Mouse (Mus musculus) liver, adult 2 months (tissue): Measurements from ENCODE around the gene Ccdc32. TPM values are rescaled to one million over a fixed set of nuclear protein-coding genes. Genes with fewer than 3 reads are reported as not detected.
A peak's percentile ranks its signal among the peaks of the same experiment; 100 is the strongest.

Experiments used
- DNase-seq: peaks from one replicate; pipeline ENCODE4 v3.0.0-alpha.2; 2011; ENCODE audit warnings: low read depth, low spot score; ENCODE audit errors: extremely low read depth
- H3K27ac ChIP-seq: fragments of 200-500 bp; replicated peaks from 2 replicates; pipeline ENCODE4 v1.5.1; 2012; ENCODE audit warnings: low read depth, mild to moderate bottlenecking, control low read depth, inconsistent platforms, low read length; ENCODE audit not compliant: insufficient read depth
- H3K27me3 ChIP-seq: fragments of 200-500 bp; 2 replicates; pipeline ENCODE4 v1.6.1; 2012; ENCODE audit warnings: mild to moderate bottlenecking, moderate library complexity, low read length, inconsistent platforms; ENCODE audit not compliant: control insufficient read depth, insufficient read depth
- H3K36me3 ChIP-seq: fragments of 200-500 bp; 2 replicates; pipeline ENCODE4 v1.6.1; 2012; ENCODE audit warnings: low read length, inconsistent platforms; ENCODE audit not compliant: control insufficient read depth, insufficient read depth
- H3K4me1 ChIP-seq: fragments of 200-500 bp; 2 replicates; pipeline ENCODE4 v1.6.1; 2011; ENCODE audit warnings: low read length; ENCODE audit not compliant: control insufficient read depth, insufficient read depth
- H3K4me3 ChIP-seq: fragments of 200-500 bp; 2 replicates; pipeline ENCODE4 v1.5.1; 2011; ENCODE audit warnings: low read depth, mild to moderate bottlenecking, control low read depth, low read length, moderate library complexity; ENCODE audit not compliant: insufficient read depth
- H3K79me2 ChIP-seq: fragments of 200-500 bp; 2 replicates; pipeline ENCODE4 v1.6.1; 2012; ENCODE audit warnings: inconsistent platforms, mild to moderate bottlenecking, low read length, moderate library complexity; ENCODE audit not compliant: control insufficient read depth, insufficient read depth
- H3K9ac ChIP-seq: fragments of 200-500 bp; 2 replicates; pipeline ENCODE4 v1.6.1; 2012; ENCODE audit warnings: low read depth, mild to moderate bottlenecking, control low read depth, inconsistent platforms, low read length
- CTCF ChIP-seq: fragments of 200-500 bp; IDR thresholded peaks from 2 replicates; pipeline ENCODE4 v1.5.1; 2011; ENCODE audit warnings: low read depth, low read length, control low read depth
- POLR2A ChIP-seq: fragments of 200-500 bp; IDR thresholded peaks from 2 replicates; pipeline ENCODE4 v1.6.1; 2011; ENCODE audit warnings: low read length, control low read depth; ENCODE audit not compliant: insufficient read depth; ENCODE audit errors: extremely low read depth
- WGBS: fragments of 180-500 bp; shearing (Covaris S2); methylation state at CpG from one replicate; pipeline ENCODE4 v1.1.7; 2018; 5-methylcytosine and 5-hydroxymethylcytosine counted together
- polyA plus RNA-seq: library from polyadenylated mRNA; depleted of rRNA; stranded (reverse); fragments of >200 nt; gene quantifications from 2 replicates; pipeline ENCODE4 v1.2.3, GENCODE M21; 2012; rRNA removed
- total RNA-seq: library from RNA; depleted of rRNA; stranded (reverse); fragments of >200 nt; gene quantifications from 2 replicates; pipeline ENCODE4 v1.2.3, GENCODE M21; 2014; rRNA removed

The Ccdc32 gene
- total and polyA plus RNA-seq, 2 experiments: 3.1 to 5.3 TPM

- H3K9ac ChIP-seq: peak overlapping the region; percentile 79
- DNase-seq: peak; percentile 50
- no peak overlapping the region; the same call in 1 of the 2 replicates for H3K27ac ChIP-seq
- 0 out of 2 replicates have a peak, but pooled peaks have one; percentile 11 for TF ChIP-seq POLR2A
- peak; percentile 79 for TF ChIP-seq CTCF
- H3K36me3 ChIP-seq: no peaks in the 10 kb centered on the region
- H3K27me3 ChIP-seq: peaks cover 2% of the 10 kb centered on the region; the same call in 1 of the 2 replicates
- H3K4me3 ChIP-seq: peak overlapping the region; percentile 72
- peaks cover 6% of the 10 kb centered on the region for H3K4me1 ChIP-seq
- WGBS: 5% methylated on average over 57 of the region's 57 CpGs
- H3K79me2 ChIP-seq: no peaks in the 10 kb centered on the region
Measured at GRCm38 (mm10) chr2:118976282-118976929, 52.8 kb downstream of the Ccdc32 start.

- 2% methylated on average over 15 of the region's 15 CpGs for WGBS
- H3K4me1 ChIP-seq: peaks cover 6% of the 10 kb centered on the region
- no peaks in the 10 kb centered on the region for H3K79me2 ChIP-seq
- DNase-seq: peak; percentile 42
- TF ChIP-seq POLR2A (no peak), CTCF (no peak)
- no peaks in the 10 kb centered on the region for H3K36me3 ChIP-seq
- H3K27ac ChIP-seq: no peak overlapping the region; the same call in 1 of the 2 replicates
- peaks cover 2% of the 10 kb centered on the region; the same call in 1 of the 2 replicates for H3K27me3 ChIP-seq
- H3K4me3 ChIP-seq: peak overlapping the region; percentile 72
- peak overlapping the region; percentile 79 for H3K9ac ChIP-seq
Measured at GRCm38 (mm10) chr2:118975855-118976254, 53.3 kb downstream of the Ccdc32 start.

- DNase-seq: peak; percentile 33
- Histone ChIP-seq H3K4me1 (peaks cover 6% of the 10 kb centered on the region), H3K4me3 (peak overlapping the region; percentile 54), H3K79me2 (no peaks in the 10 kb centered on the region), H3K36me3 (no peaks in the 10 kb centered on the region), H3K27ac (no peak overlapping the region), H3K9ac (peak overlapping the region; percentile 66), H3K27me3 (peaks cover 2% of the 10 kb centered on the region; the same call in 1 of the 2 replicates)
- TF ChIP-seq CTCF (peak; percentile 85), POLR2A (no peak)
- WGBS: 1% methylated on average over 33 of the region's 33 CpGs
Measured at GRCm38 (mm10) chr2:118972687-118973376, 56.4 kb downstream of the Ccdc32 start.

- H3K9ac ChIP-seq: no peak overlapping the region
- peaks cover 6% of the 10 kb centered on the region for H3K4me1 ChIP-seq
- H3K4me3 ChIP-seq: no peak overlapping the region
- no peak for TF ChIP-seq CTCF
- no peak for TF ChIP-seq POLR2A
- H3K27me3 ChIP-seq: peaks cover 2% of the 10 kb centered on the region; the same call in 1 of the 2 replicates
- no peak overlapping the region for H3K27ac ChIP-seq
- no peaks in the 10 kb centered on the region for H3K79me2 ChIP-seq
- DNase-seq: no peak
- 79% methylated on average over 5 of the region's 5 CpGs for WGBS
- H3K36me3 ChIP-seq: no peaks in the 10 kb centered on the region
Measured at GRCm38 (mm10) chr2:118972048-118972447, 57.1 kb downstream of the Ccdc32 start.

- no peak overlapping the region for H3K27ac ChIP-seq
- H3K4me1 ChIP-seq: no peaks in the 10 kb centered on the region
- no peaks in the 10 kb centered on the region for H3K27me3 ChIP-seq
- TF ChIP-seq CTCF: no peak
- TF ChIP-seq POLR2A: no peak
- no peaks in the 10 kb centered on the region for H3K36me3 ChIP-seq
- DNase-seq: no peak
- H3K4me3 ChIP-seq: no peak overlapping the region
- H3K79me2 ChIP-seq: no peaks in the 10 kb centered on the region
- WGBS: 90% methylated on average over 11 of the region's 11 CpGs
- H3K9ac ChIP-seq: no peak overlapping the region
Measured at GRCm38 (mm10) chr2:118969585-118970147, 59.5 kb downstream of the Ccdc32 start.

Other genes with a start within 250 kb of the Ccdc32 start
- gene Disp2, start 249.7 kb downstream of the Ccdc32 start, total RNA-seq: 1.0 and 1.3 TPM in 2 replicates
- 1.3 and 1.5 TPM in 2 replicates for gene Disp2, start 249.7 kb downstream of the Ccdc32 start, polyA plus RNA-seq
- 0.83 and 2.7 TPM in 2 replicates for gene Knstrn, start 215.4 kb downstream of the Ccdc32 start, total RNA-seq
- gene Knstrn, start 215.4 kb downstream of the Ccdc32 start, polyA plus RNA-seq: 0.11 and 0.22 TPM in 2 replicates
- 127 and 146 TPM in 2 replicates for gene Ivd, start 167.4 kb downstream of the Ccdc32 start, total RNA-seq
- gene Ivd, start 167.4 kb downstream of the Ccdc32 start, polyA plus RNA-seq: 146 and 216 TPM in 2 replicates
- gene Bahd1, start 129.0 kb downstream of the Ccdc32 start, total RNA-seq: 2.3 and 3.1 TPM in 2 replicates
- 5.8 and 6.3 TPM in 2 replicates for gene Bahd1, start 129.0 kb downstream of the Ccdc32 start, polyA plus RNA-seq
- gene Chst14, start 102.9 kb downstream of the Ccdc32 start, total RNA-seq: 0.55 and 1.2 TPM in 2 replicates
- 1.8 and 2.0 TPM in 2 replicates for gene Chst14, start 102.9 kb downstream of the Ccdc32 start, polyA plus RNA-seq
- gene Rpusd2, start 5.4 kb upstream of the Ccdc32 start, total RNA-seq: 2.3 and 3.8 TPM in 2 replicates
- gene Rpusd2, start 5.4 kb upstream of the Ccdc32 start, polyA plus RNA-seq: 2.9 and 3.0 TPM in 2 replicates
- gene Knl1, start 17.7 kb upstream of the Ccdc32 start, total RNA-seq: 0.28 and 0.67 TPM in 2 replicates
- not detected in 2 replicates for gene Knl1, start 17.7 kb upstream of the Ccdc32 start, polyA plus RNA-seq
- 0.65 and 1.5 TPM in 2 replicates for gene Rad51, start 83.4 kb upstream of the Ccdc32 start, total RNA-seq
- gene Rad51, start 83.4 kb upstream of the Ccdc32 start, polyA plus RNA-seq: 0.37 and 0.51 TPM in 2 replicates
- gene Rmdn3, start 127.6 kb upstream of the Ccdc32 start, total RNA-seq: 47.7 and 63.6 TPM in 2 replicates
- gene Rmdn3, start 127.6 kb upstream of the Ccdc32 start, polyA plus RNA-seq: 26.4 and 34.9 TPM in 2 replicates
- 275 and 332 TPM in 2 replicates for gene Gchfr, start 138.4 kb upstream of the Ccdc32 start, total RNA-seq
- gene Gchfr, start 138.4 kb upstream of the Ccdc32 start, polyA plus RNA-seq: 597 and 710 TPM in 2 replicates
- not detected in 2 replicates for gene Gm14137, start 145.1 kb upstream of the Ccdc32 start, total RNA-seq
- gene Gm14137, start 145.1 kb upstream of the Ccdc32 start, polyA plus RNA-seq: not detected in 2 replicates
- 15.9 and 20.5 TPM in 2 replicates for gene Zfyve19, start 179.2 kb upstream of the Ccdc32 start, total RNA-seq
- gene Zfyve19, start 179.2 kb upstream of the Ccdc32 start, polyA plus RNA-seq: 27.2 and 28.8 TPM in 2 replicates
- gene Dnajc17, start 179.4 kb upstream of the Ccdc32 start, total RNA-seq: 1.8 and 3.6 TPM in 2 replicates
- 1.5 and 2.6 TPM in 2 replicates for gene Dnajc17, start 179.4 kb upstream of the Ccdc32 start, polyA plus RNA-seq
- not detected in 2 replicates for gene Ppp1r14d, start 200.5 kb upstream of the Ccdc32 start, total RNA-seq
- 0.11 TPM in 1 of 2 replicates, not detected in the other for gene Ppp1r14d, start 200.5 kb upstream of the Ccdc32 start, polyA plus RNA-seq
- 0.28 and 0.54 TPM in 2 replicates for gene Spint1, start 208.0 kb upstream of the Ccdc32 start, total RNA-seq
- 0.23 and 0.34 TPM in 2 replicates for gene Spint1, start 208.0 kb upstream of the Ccdc32 start, polyA plus RNA-seq
- gene Rhov, start 241.9 kb upstream of the Ccdc32 start, total RNA-seq: not detected in 2 replicates
- not detected in 2 replicates for gene Rhov, start 241.9 kb upstream of the Ccdc32 start, polyA plus RNA-seq